Mouse (Mus musculus): ENCODE data around the gene Eya2. TPM values are rescaled to one million over a fixed set of nuclear protein-coding genes. Genes with fewer than 3 reads are reported as not detected.

The Eya2 gene
- total and polyA plus RNA-seq, 2 experiments = 0.28 to 0.78 TPM

- Histone ChIP-seq H3K9ac (ENCODE audit: low read depth, low read length) (no peak overlapping the region), H3K36me3 (ENCODE audit: control insufficient read depth, insufficient read depth, low read length) (peaks cover 25% of the 10 kb centered on the region; the same call in 1 of the 2 replicates), H3K27me3 (ENCODE audit: control insufficient read depth, insufficient read depth, low read length) (no peaks in the 10 kb centered on the region), H3K79me2 (ENCODE audit: control insufficient read depth, insufficient read depth, low read length) (no peaks in the 10 kb centered on the region), H3K4me3 (ENCODE audit: insufficient read depth, low read depth, low read length) (no peak overlapping the region), H3K27ac (replicated peaks; ENCODE audit: insufficient read depth, low read depth, low read length) (no peak overlapping the region), H3K4me1 (ENCODE audit: control insufficient read depth, insufficient read depth, low read length) (no peaks in the 10 kb centered on the region)
- no peak for DNase-seq (ENCODE audit: extremely low read depth, low read depth, low spot score)
- 92% methylated on average over 28 of the region's 28 CpGs for WGBS
- TF ChIP-seq CTCF (IDR thresholded peaks at IDR 0.05; ENCODE audit: low read depth, low read length) (no peak), POLR2A (IDR thresholded peaks at IDR 0.05; ENCODE audit: extremely low read depth, insufficient read depth, low read length) (no peak)
Measured at GRCm38 (mm10) chr2:165815103-165815880, 220.5 kb downstream of the Eya2 start.

- no peak overlapping the region for H3K4me3 ChIP-seq (ENCODE audit: insufficient read depth, low read depth, low read length)
- DNase-seq (ENCODE audit: extremely low read depth, low read depth, low spot score) = no peak
- no peaks in the 10 kb centered on the region for H3K27me3 ChIP-seq (ENCODE audit: control insufficient read depth, insufficient read depth, low read length)
- WGBS = 95% methylated on average over 10 of the region's 10 CpGs
- H3K36me3 ChIP-seq (ENCODE audit: control insufficient read depth, insufficient read depth, low read length) = peaks cover 16% of the 10 kb centered on the region; the same call in 1 of the 2 replicates
- H3K27ac ChIP-seq (replicated peaks; ENCODE audit: insufficient read depth, low read depth, low read length) = no peak overlapping the region
- H3K4me1 ChIP-seq (ENCODE audit: control insufficient read depth, insufficient read depth, low read length) = no peaks in the 10 kb centered on the region
- TF ChIP-seq CTCF (IDR thresholded peaks at IDR 0.05; ENCODE audit: low read depth, low read length) = no peak
- no peaks in the 10 kb centered on the region for H3K79me2 ChIP-seq (ENCODE audit: control insufficient read depth, insufficient read depth, low read length)
- no peak overlapping the region for H3K9ac ChIP-seq (ENCODE audit: low read depth, low read length)
Measured at GRCm38 (mm10) chr2:165817437-165817836, 222.6 kb downstream of the Eya2 start.

GRCm38 (mm10) chr2:165818570-165818969 is 223.7 kb downstream of the Eya2 start:
- TF ChIP-seq CTCF (IDR thresholded peaks at IDR 0.05; ENCODE audit: low read depth, low read length) = no peak
- no peak for TF ChIP-seq POLR2A (IDR thresholded peaks at IDR 0.05; ENCODE audit: extremely low read depth, insufficient read depth, low read length)
- Histone ChIP-seq H3K4me1 (ENCODE audit: control insufficient read depth, insufficient read depth, low read length) (no peaks in the 10 kb centered on the region), H3K27me3 (ENCODE audit: control insufficient read depth, insufficient read depth, low read length) (no peaks in the 10 kb centered on the region), H3K79me2 (ENCODE audit: control insufficient read depth, insufficient read depth, low read length) (no peaks in the 10 kb centered on the region), H3K9ac (ENCODE audit: low read depth, low read length) (no peak overlapping the region), H3K4me3 (ENCODE audit: insufficient read depth, low read depth, low read length) (no peak overlapping the region), H3K27ac (replicated peaks; ENCODE audit: insufficient read depth, low read depth, low read length) (no peak overlapping the region), H3K36me3 (ENCODE audit: control insufficient read depth, insufficient read depth, low read length) (peaks cover 13% of the 10 kb centered on the region; the same call in 1 of the 2 replicates)
- WGBS = 91% methylated on average over 6 of the region's 6 CpGs
- no peak for DNase-seq (ENCODE audit: extremely low read depth, low read depth, low spot score)

- Histone ChIP-seq H3K27me3 (ENCODE audit: control insufficient read depth, insufficient read depth, low read length) (no peaks in the 10 kb centered on the region), H3K36me3 (ENCODE audit: control insufficient read depth, insufficient read depth, low read length) (peaks cover 9% of the 10 kb centered on the region; the same call in 1 of the 2 replicates), H3K79me2 (ENCODE audit: control insufficient read depth, insufficient read depth, low read length) (no peaks in the 10 kb centered on the region), H3K9ac (ENCODE audit: low read depth, low read length) (no peak overlapping the region), H3K27ac (replicated peaks; ENCODE audit: insufficient read depth, low read depth, low read length) (no peak overlapping the region), H3K4me1 (ENCODE audit: control insufficient read depth, insufficient read depth, low read length) (no peaks in the 10 kb centered on the region), H3K4me3 (ENCODE audit: insufficient read depth, low read depth, low read length) (no peak overlapping the region)
- peak; percentile 80 for TF ChIP-seq CTCF (IDR thresholded peaks at IDR 0.05; ENCODE audit: low read depth, low read length)
- TF ChIP-seq POLR2A (IDR thresholded peaks at IDR 0.05; ENCODE audit: extremely low read depth, insufficient read depth, low read length) = no peak
- WGBS = 80% methylated on average over 10 of the region's 10 CpGs
- peak; percentile 45 for DNase-seq (ENCODE audit: extremely low read depth, low read depth, low spot score)
Measured at GRCm38 (mm10) chr2:165818985-165819948, 224.4 kb downstream of the Eya2 start.

GRCm38 (mm10) chr2:165820073-165820472 is 225.2 kb downstream of the Eya2 start:
- Histone ChIP-seq H3K27me3 (ENCODE audit: control insufficient read depth, insufficient read depth, low read length) (no peaks in the 10 kb centered on the region), H3K9ac (ENCODE audit: low read depth, low read length) (no peak overlapping the region), H3K4me3 (ENCODE audit: insufficient read depth, low read depth, low read length) (no peak overlapping the region), H3K36me3 (ENCODE audit: control insufficient read depth, insufficient read depth, low read length) (peaks cover 3% of the 10 kb centered on the region; the same call in 1 of the 2 replicates), H3K4me1 (ENCODE audit: control insufficient read depth, insufficient read depth, low read length) (peaks cover 5% of the 10 kb centered on the region), H3K27ac (replicated peaks; ENCODE audit: insufficient read depth, low read depth, low read length) (no peak overlapping the region), H3K79me2 (ENCODE audit: control insufficient read depth, insufficient read depth, low read length) (no peaks in the 10 kb centered on the region)
- WGBS = 76% methylated on average over 3 of the region's 3 CpGs
- TF ChIP-seq CTCF (IDR thresholded peaks at IDR 0.05; ENCODE audit: low read depth, low read length) (no peak), POLR2A (IDR thresholded peaks at IDR 0.05; ENCODE audit: extremely low read depth, insufficient read depth, low read length) (no peak)
- no peak for DNase-seq (ENCODE audit: extremely low read depth, low read depth, low spot score)

Measured in liver, adult 2 months (tissue).